Mouse (Mus musculus) spleen, postnatal 36 days (tissue): ENCODE data around the gene Mcf2l.

Source experiments
- DNase-seq, 2 experiments: peaks; one replicate each; pipeline ENCODE4 v3.0.0; 2022; ENCODE audit warnings: low spot score in 2 of 2, mixed read lengths in 1 of 2

The Mcf2l gene

DNA sequence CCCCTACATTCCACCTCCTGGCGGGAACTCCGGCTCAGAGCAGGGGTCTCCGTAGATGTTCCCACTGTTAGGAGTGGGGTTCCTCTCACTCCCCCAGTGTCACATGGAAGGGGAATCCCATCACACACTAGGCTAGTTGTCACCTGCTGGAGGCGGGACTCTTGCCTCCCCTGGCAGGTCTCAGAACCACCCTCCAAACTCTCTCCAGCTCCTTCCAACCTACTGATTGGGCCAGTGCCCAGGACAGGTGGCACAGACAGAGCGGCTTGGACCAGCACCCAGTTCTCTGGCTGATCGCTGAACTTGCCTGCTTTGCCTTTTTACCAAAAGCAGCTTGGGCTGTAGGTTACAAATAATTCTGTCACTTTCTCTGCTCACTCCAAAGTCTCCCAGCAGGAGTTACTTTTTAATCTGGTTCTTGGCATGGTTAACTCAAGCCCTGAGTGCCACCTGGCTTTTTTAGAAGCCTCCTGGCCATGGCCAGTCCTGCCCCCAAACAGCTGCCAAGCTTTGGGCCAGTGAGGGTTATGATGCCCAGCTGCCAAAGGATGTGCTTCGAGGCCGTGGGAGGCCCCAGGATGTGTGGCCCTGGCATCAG, 687 bp downstream of the Mcf2l start:
- no peak for DNase-seq

DNA sequence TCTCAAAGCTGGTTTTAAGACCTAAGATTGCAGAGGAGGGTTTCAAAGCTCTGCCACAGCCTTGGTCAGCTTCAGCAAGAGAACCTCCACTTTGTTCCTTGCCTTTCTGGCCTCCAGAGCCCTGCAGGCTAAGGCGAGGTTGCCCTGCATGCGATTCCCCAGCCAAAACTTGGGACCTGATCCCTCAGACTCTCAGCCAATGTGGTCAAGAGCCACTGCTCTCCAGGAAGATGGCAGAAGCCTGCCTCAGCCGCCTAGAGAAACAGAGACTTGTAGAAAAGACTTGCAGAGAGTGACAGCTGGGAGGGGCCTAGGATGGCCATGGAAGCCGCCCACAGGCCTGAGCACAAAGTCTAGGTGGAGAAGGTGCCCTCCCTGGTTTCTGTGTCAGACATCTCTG, 1.4 kb downstream of the Mcf2l start:
- DNase-seq: no peak

DNA sequence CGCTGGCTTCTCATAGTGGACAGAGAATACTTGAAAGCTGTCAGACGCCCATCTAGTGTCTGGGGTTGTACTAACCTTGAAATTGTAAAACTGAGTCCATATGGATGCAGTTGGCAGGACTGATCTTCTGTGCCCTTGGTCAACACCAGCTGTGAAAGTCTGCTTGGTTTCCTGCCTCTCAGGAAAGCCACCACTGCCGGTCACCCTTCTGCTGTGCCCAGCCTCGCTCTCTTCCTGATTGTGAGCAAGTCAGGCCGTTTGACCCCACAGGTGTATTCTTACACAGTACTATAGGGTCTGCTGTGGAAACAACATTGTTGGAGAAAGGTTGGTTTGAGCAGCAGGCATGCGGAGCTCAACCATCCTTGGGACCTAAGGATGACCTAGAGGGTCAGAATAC, 3.5 kb downstream of the Mcf2l start:
- no peak for DNase-seq

DNA sequence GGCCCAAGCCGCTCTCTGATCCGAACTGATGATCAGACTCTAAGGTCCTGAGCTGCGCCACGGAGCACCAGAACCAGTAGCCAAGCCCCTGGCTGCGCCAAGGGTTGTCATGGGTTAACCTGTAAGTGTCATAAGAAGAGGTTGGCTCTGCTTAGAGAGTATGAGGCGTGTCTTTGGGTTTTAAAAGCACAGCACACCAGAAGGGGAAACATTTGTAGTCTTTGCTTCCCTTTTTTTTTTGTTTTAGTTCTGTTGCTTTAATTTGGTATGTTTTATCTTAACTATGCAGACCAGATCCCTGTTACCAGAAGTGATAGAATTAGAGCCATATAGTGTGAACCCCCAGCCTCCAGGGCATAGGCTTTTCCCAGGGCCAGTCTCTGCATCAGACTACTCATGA, 6.6 kb downstream of the Mcf2l start:
- DNase-seq: no peak

DNA sequence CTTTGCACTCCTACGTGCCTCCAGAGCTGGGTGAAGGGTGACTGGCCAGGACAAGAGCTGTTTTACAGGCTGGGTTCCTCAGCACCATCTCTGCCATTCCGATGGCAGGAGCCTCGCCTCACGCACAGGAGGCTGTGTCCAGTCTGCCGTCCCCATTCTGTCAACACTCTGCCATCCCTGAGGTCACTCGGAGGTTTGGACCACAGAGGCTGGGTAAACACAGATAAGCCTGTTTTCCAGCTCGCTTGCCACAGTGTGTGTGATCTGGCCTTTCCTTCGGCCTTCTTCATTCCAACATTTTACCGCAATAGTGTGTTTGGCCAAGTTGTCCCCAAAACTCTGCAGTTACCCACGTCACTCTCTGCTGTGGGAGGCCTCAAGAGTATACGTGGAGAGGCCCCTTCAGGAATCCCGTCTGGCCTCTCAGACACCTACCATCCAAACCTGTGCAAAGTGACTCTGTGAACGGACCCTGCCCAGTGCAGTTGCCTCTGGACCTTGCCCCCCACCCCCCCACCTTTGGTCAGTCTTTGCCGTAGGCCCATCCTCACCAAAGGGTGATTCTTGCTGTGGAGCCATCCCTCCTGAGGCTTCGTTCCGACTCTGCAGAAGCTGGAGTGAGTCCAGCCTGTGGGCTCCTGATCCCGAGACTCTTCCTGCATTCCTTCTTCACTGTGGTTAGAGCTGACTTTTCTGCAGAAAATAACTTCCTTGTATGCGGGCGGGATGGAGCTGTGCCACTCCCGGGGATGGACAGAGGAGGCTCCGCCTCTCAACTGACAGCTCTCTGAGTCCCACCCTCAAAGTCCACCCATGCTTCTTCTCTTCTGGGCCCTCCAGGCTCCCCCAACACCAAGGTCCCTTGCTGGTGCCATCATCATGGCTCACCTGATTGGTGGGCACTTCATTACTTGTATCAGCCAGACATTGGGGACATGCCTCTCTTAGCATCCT, 9.7 kb downstream of the Mcf2l start:
- no peak for DNase-seq

DNA sequence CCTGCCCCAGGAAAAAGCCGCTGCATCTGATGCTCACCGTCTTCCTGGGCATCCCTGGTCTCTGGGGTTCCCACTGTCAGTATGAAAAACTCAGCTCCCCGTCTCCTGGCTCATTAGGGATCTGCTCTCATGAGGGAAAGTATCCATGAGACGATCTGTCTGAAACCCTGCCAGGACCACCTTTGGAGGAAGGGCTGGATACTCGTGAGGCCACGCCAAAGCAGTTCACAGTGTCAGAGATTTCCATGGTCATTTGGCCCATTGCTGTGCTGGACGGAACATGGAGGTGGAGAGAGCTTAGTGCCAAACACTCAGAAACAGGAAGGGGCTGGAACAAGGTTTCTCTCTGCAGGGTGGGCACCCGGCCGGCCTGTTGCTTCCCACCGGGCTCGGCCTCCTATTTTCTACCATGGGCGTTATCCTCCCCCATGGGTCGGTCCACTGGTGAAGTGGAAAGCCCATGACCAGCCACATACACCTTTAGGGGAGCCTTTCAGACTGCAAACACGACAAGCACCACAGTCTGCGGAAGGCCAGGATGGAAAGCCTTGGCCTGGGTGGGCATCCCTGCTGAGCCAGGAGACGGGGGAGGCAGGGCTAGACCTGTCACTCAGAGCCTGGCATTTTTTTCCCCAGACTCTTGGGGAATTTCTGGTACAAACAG, 14.3 kb downstream of the Mcf2l start:
- no peak for DNase-seq

DNA sequence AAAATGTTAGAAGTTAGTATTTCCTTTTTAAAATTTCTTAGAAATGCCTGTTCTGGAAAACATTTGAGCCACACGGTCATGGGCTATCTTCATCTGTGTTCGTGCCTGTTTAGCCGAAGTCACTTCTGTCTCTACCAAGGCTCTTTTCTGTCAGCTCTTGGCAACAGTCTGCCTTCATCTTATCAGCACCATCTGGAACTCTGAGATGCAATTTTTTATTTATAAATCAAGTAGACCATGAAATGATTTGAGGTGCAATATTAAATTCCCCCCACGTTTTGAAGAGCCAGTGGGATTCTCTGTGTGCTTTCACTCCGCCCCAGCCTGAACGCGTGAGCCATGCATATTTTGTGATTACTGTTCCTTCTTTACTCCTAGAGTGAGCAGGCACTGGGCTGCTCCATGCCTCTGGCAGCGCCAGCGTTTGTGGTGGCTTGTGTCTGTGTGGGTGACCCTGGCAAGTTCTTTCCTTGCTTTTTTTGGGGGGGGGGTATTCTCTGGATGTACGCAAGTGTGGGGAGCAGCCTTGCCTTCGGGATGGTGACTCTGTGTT, 15.5 kb downstream of the Mcf2l start:
- no peak for DNase-seq

DNA sequence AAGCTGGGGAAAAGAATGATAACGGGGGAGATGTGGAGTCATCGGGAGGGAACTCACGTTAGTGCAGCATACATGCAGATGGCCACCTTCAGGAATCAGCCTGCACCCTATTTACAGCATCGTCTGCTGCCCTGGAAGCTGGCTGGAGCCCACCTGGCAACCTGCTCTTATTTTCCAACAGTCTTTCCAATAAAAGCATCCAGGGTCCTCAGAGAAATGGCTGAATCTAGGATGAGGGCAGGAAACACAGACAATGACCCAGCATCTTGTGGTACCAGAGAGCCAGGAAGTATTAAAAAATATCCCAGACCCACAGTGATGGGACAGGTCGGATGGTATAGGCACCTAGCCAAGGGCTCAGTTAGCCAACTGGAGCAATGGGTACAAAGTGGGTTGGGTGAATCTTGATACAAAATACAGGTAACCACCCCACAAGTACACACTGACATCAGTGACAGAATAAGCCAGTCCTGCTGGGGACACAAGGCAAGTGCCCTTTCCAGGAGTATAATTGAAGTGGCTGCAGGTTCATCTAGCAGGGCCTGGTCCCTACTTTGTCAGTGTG, 19.4 kb downstream of the Mcf2l start:
- no peak for DNase-seq

DNA sequence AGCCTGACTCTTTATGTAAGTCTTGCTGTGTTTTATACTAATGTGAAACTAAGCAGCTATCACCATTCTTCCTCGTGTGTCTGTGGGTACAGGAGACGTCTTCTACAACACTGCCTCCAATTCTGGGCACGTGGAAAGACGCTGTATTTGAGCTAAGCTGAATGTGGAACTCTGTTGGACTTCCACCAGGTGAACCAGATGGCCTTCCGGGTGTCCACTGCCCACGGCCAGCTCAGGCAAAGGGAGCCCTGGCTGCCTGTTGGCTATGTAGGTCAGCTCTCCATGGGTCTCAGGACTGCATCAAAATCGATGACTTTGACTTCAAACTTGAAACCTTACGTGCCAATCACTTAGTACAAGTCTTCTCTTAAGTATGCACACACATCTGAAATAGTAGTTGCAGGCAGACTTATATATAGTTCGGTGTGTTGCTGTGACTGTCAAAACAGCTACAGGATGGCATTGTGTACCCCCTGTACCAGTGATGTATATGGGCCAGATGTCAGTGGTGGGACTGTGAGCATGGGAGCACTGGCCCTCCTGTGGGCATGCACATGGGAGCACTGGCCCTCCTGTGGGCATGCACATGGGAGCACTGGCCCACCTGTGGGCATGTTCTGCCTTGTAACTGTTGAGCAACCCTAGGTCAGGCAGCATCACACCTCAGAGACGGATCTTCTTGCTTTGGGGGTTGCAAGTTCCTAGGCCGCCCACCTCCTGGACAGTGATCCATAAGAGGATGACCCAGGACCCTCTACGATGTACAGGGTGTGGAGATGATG, 20.4 kb downstream of the Mcf2l start:
- DNase-seq: no peak

DNA sequence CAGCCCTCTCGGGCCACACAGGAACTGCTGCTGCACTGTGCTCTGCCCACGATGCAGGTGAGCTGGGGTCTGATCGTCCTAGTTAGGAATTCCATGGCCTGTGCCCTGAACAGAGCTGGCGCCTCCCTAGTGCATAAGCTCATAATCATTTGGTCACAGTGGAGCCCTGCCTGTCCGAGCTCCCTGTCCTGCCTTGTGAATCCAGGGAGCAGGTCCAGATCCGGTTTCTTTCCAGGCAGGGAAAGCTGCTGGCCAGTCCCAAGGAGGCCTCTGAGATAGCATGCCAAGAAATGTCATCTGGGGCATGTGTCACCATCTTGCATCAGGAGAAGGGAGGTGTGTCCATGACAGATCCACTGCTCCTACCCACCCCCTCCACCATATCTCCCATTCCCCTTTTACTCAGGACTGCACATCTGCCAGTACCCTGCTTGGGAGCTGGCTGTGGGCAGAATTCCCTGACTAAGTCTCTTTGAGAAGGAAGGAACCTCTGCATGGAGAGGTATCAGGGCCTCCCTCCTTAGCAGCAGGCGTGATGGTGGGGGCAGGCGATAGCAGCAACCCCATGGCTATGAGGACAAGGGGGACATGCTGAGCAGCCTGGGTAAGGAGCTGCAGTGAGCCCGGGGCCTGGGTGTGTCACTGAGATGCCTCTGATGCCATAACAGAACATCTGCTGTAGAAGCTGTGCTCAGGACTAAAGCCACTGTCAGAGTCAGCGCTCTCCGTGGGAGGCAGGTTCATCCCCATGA, 21.4 kb downstream of the Mcf2l start:
- DNase-seq: no peak

DNA sequence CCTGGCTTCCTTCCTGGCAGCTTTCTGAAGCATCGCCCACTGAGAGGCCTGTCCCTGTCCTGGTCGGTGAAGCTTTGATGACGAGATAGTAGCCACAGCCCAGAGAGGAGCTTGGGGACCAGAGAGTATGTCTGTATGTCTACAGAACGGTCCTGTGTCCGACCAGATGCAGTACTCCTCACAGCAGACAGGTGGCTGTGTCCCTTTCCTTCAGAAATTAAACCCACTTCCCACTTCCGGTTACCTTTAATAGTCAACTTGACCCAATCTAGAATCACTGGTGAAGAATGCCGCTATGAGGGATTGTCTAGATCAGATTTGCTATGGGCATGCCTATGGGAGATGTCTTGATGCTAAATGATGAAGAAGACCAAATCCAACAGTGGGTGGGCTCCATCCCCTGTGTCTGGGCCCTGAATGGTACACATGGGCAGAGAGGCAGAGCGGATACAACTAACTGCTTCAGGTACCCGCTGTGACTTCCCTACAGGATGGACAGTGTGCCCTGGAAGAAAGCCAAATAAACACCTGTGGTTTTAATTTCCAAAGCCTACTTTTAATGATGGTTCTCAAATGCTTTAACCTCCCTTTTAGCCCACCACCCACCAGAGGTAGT, 22.0 kb downstream of the Mcf2l start:
- no peak for DNase-seq

DNA sequence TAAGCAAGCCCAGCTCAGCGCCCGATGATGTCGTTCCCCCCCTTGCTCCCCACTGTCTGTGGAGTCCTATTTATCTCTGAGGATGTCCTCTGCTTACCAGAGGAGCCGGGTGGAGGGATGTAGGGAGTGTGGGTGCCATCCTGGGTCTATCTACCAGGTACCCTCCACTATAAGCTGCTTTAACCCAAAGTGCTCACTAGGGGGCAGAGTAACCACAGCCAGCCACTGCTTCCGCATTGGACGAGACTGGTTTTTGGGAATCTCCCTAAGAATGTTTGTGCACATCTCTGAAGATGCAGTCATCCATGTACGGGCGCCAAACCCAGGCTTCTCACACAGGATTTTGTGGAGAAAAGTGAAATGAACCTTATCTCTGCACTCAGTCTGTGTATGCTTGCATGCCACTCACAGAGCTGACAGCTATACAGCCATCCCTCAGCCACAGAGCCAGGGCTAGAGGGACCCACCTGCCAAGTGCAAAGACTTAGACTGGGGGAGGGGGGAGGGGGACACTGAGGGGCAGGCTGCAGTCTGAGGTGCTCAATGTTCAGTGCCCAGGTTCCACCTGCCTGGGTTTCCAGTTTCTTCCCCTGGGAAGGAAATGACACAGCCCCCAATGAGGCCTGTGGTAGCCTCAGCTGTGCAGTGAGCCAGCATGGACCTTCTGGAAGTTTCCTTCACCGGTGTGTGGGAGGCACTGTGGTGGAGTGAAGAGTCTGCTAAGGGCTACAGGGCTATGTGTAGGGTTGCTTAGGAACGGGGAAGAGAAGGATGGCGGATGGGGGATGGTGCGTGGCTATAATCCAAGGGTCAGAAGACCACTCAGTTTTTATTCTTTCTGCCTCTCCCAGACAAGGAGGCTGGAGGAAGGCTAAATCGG, 23.1 kb downstream of the Mcf2l start:
- no peak for DNase-seq

DNA sequence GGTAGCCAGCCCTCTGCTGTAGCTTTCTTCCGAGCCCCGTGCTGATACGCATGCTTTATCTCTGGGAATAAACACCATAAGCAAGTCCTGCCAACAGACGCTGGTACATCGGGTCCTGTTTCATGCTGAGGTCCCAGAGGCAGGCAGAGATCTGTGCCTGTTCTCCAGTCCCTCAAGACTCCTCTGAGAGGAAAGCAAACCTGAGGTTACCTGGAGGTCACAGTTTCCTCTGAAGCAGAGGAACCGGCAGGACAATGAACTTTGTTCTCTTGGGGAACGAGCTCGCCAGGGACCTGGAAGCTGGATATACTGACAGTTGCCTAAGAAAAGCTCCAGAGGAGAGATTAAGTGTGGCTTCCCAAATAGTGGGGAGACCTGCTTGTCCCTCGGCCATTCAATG, 24.2 kb downstream of the Mcf2l start:
- DNase-seq: no peak

DNA sequence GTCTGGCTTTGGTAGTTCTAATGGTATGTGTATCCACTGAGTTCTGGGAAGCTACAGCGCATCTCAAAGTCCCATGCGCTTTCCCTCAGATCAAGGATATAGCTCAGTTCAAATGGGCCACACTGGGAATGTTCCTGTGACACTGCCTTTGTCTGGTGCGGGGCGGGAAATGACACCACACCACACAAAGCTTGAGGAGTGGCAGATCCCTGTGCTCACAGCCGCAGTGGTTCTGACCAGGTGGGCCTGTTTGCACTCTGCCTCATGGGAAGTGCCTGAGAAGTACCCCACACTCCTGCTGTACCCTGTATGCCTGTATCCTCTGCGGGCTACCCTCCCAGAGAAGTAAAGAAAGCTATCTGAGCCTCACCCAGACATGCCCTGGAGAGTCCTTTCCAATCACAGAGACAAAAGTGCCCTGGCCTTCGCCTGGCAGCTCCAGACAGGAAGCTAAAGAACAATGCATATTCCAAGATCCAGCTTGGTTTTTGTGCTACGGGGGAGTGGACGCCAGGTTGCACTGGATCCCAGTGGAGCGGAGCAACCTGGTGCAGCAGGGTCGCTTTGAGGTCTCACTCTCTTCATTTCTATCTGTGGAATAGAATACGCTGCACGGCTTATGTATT, 30.3 kb downstream of the Mcf2l start:
- no peak for DNase-seq

DNA sequence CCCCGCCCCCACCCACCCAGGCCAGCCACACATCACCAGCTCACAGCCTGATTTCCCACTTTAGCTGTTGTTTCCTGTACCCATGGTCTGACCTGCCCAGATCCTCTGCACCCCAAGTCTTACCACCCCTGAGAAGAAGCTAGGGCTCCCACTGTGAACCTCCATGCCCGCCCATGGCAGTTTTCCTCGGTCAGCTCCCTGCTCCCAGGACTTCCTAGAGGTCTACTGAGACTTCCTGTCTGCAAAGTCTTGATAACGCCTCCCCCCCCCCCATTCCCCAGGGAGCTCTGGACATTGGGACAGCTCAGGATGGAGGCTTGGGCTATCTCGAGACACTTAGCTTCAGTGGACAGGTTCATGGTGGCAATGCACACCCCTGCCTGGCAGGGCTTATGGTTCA, 31.5 kb downstream of the Mcf2l start:
- no peak for DNase-seq

DNA sequence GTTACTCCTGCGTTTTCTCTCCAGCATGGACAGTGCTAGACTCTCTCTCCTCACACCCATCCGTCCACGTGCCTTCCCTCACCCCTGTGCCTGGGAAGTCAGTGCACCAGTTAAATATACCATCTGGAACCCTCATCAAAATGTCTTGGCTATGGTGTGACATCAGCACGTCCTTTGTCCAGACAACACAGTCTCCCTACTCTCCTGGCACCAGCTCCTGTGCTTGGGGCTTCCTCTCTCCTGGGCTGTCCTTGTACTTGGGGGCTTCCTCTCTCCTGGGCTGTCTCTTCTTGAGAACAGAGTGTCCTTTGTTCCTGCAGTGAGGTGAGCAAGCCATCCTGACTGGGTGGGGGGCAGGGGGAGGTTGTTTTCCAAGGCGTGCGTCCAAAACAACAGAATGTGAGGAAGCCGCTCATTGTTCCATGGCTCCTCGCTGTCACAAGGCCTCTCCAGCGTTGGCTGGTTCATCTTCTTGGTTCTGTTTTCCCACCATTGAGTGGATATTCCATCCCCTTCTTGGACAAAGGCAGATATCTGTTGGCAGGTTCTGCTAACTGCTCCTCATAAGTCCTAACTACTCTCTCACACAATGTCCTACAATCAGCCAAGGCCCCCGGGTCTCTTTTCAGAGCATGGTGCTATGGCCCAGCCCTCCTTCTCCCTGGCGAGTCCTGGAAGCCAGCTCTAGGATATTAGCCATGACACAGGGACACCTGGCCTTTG, 32.2 kb downstream of the Mcf2l start:
- DNase-seq: no peak

DNA sequence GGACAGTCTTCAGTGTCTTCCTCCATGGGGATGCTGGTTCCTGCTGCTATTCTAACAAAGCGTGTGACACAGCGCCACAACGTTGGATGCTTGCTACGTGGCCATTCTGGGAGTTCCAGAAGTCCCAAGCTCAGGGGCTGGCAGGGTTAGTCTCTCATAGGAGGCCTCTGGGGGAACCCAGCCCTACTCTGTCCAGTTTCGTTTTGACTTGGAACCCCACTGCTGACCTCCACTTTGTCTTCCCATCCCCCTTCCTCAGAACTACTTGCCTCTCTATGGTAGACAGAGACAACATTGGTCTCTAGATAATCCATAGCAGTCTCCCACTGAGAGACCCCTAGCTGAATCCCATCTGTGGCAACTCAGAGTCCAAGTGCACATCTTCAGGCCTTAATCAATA, 33.0 kb downstream of the Mcf2l start:
- no peak for DNase-seq

DNA sequence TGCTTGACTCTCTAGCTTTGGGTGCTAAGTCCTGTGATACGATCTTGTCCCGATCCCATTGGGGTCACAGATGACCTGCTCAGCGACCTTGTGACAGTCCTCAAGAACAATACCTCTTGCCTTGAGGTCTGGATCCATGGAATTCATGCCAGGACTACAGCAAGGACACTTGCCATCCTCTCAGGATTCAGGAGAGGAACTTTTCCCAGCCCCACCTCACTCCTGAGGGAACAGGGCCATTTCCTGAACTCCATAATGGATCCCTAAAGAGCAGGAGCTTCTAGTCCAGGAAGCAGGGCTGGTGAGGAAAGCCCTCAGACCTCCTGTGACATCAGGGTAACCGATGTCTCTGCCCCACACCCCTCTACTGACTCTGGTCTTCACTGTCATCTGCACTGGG, 34.1 kb downstream of the Mcf2l start:
- no peak for DNase-seq
